Mouse (Mus musculus) intestine, postnatal 0 days (tissue): ENCODE measurements around the gene Sult1d1. TPM values are rescaled to one million over a fixed set of nuclear protein-coding genes. Genes with fewer than 3 reads are reported as not detected.
"Not testable (repeated sequence)": the region's sequence is repeated elsewhere in the genome, so short reads cannot be mapped to it uniquely, and the experiment has no call there.

ENCODE experiments used
- ATAC-seq: fragments of 200-750 bp; cut with Nextera tagmentation; 2 replicates; pipeline ENCODE4 v1.8.0; 2017; ENCODE audit warnings: mild to moderate bottlenecking, moderate TSS enrichment, moderate library complexity
- H3K27ac ChIP-seq: fragments of 300-500 bp; sonication (generic); 2 replicates; pipeline ENCODE4 v1.5.1; 2014; ENCODE audit warnings: mild to moderate bottlenecking, low read depth, low read length, moderate library complexity
- H3K27me3 ChIP-seq: fragments of 300-500 bp; sonication (generic); replicated peaks from 2 replicates; pipeline ENCODE4 v1.6.1; 2014; ENCODE audit warnings: low read length, mixed read lengths; ENCODE audit not compliant: control insufficient read depth, insufficient read depth
- H3K36me3 ChIP-seq: fragments of 300-500 bp; sonication (generic); 2 replicates; pipeline ENCODE4 v1.6.1; 2014; ENCODE audit warnings: mild to moderate bottlenecking, moderate library complexity; ENCODE audit not compliant: control insufficient read depth, insufficient read depth
- H3K4me1 ChIP-seq: fragments of 300-500 bp; sonication (generic); replicated peaks from 2 replicates; pipeline ENCODE4 v1.6.1; 2014; ENCODE audit warnings: antibody characterized with exemption, low read length, mixed read lengths; ENCODE audit not compliant: control insufficient read depth, insufficient read depth
- H3K4me2 ChIP-seq: fragments of 300-500 bp; sonication (generic); replicated peaks from 2 replicates; pipeline ENCODE4 v1.6.1; 2014; ENCODE audit warnings: low read depth, mild to moderate bottlenecking, moderate library complexity
- H3K4me3 ChIP-seq: fragments of 300-500 bp; sonication (generic); 2 replicates; pipeline ENCODE4 v1.5.1; 2014; ENCODE audit warnings: low read depth, low read length
- H3K9ac ChIP-seq: fragments of 300-500 bp; sonication (generic); 2 replicates; pipeline ENCODE4 v1.6.1; 2014; ENCODE audit warnings: mild to moderate bottlenecking, low read depth, low read length
- H3K9me3 ChIP-seq: fragments of 300-500 bp; sonication (generic); 2 replicates; pipeline ENCODE4 v1.6.1; 2016; ENCODE audit warnings: mixed run types; ENCODE audit not compliant: control insufficient read depth
- CTCF ChIP-seq: sonication (generic); IDR thresholded peaks from 2 replicates; pipeline ENCODE4 v1.5.1; 2016; ENCODE audit warnings: low read depth, mild to moderate bottlenecking, control low read depth, antibody characterized with exemption, moderate library complexity
- WGBS: fragments of 180-500 bp; shearing (Covaris S2); extraction: QIAGEN DNeasy Blood & Tissue Kit; methylation state at CpG from one replicate; pipeline ENCODE4 v1.1.7; 2014; 5-methylcytosine and 5-hydroxymethylcytosine counted together
- polyA plus RNA-seq: library from polyadenylated mRNA; unstranded; fragments of >200 nt; fragmentation: Nextera tagmentation; extraction: Ambion mirVana; gene quantifications from 2 replicates; pipeline ENCODE4 v1.2.1, GENCODE M21; 2015

Gene Sult1d1
- polyA plus RNA-seq, 1 experiment from 2014 or later: 210 TPM

DNA sequence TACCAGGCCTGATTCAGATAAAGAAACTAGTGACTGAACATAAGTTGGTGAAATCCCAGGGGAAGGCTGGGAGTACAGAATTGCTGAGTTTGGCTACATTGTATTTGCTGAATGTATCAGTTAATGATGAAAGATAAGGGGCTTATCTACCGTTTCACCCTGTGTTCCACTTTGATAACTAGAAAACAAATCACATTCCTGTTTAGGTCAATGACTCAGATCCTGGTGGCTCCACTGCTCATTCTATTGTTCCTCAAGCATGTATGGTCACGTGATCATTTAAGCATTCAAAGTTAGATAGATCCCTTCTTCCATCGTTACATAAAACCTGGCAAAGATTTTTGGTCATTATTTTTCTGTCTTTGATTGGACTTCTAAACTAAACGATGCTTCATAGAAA is 6.3 kb downstream of the Sult1d1 start:
- no peaks in the 10 kb centered on the region for H3K9me3 ChIP-seq
- 40% methylated on average over 4 of the region's 4 CpGs for WGBS
- H3K4me2 ChIP-seq: no peak overlapping the region
- no peak overlapping the region for H3K4me3 ChIP-seq
- no peaks in the 10 kb centered on the region for H3K27me3 ChIP-seq
- TF ChIP-seq CTCF: no peak
- H3K27ac ChIP-seq: peak overlapping the region; percentile 67; the same call in 1 of the 2 replicates
- 0 out of 2 replicates have a peak, but pooled peaks cover 2% of the 10 kb centered on the region for H3K36me3 ChIP-seq
- ATAC-seq: peak; percentile 91
- H3K4me1 ChIP-seq: no peaks in the 10 kb centered on the region
- H3K9ac ChIP-seq: no peak overlapping the region

DNA sequence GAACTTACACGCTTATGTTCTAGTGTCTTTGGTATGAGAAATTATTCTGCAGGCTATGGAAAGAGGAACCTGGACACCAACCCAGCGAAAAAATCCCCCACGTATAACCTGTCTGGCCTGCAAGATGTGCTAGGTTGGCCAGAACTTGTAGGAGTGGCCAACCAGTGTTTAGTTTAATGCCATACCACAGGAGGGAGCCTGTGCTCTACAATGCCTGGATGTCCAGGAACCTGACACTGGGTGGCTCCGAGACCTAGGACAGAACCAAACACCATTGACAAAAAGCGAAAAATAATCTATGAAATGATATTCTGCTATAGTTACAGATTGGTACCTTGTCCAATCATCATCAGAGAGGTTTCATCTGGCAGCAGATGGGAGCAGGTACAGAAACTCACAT is 8.7 kb downstream of the Sult1d1 start:
- Histone ChIP-seq H3K9ac (no peak overlapping the region), H3K9me3 (no peaks in the 10 kb centered on the region), H3K4me2 (no peak overlapping the region), H3K27me3 (no peaks in the 10 kb centered on the region), H3K4me3 (no peak overlapping the region), H3K36me3 (0 out of 2 replicates have a peak, but pooled peaks cover 3% of the 10 kb centered on the region), H3K27ac (no peak overlapping the region), H3K4me1 (no peaks in the 10 kb centered on the region)
- no peak for ATAC-seq
- 80% methylated on average over 5 of the region's 5 CpGs for WGBS
- peak; percentile 69 for TF ChIP-seq CTCF

GRCm38 (mm10) chr5:87550935-87551334 is 17.9 kb downstream of the Sult1d1 start:
- Histone ChIP-seq H3K4me2 (no peak overlapping the region), H3K27ac (no peak overlapping the region), H3K9ac (no peak overlapping the region), H3K36me3 (no peaks in the 10 kb centered on the region), H3K4me1 (no peaks in the 10 kb centered on the region), H3K9me3 (no peaks in the 10 kb centered on the region), H3K4me3 (no peak overlapping the region), H3K27me3 (no peaks in the 10 kb centered on the region)
- peak; percentile 53 for ATAC-seq
- peak; percentile 69 for TF ChIP-seq CTCF
- WGBS: 40% methylated on average over 1 of the region's 1 CpGs

DNA sequence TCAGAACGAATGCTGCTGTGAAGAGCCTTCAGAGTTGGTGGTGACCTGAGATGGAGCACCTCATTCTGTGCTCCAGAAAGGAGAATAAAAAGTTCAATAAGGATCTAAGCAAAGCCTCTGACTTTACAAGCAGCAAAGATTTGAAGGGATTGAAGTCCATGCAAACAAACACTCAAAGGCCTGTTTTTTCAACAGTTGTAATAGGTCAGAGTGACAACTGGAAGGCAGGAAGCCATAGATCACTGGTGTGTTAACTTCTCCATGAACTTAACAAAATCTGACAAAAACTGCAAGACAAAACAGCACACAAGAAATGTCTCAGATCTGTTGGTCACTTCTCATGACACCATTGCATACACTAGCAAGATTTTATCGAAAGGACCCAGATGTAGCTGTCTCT is 30.7 kb downstream of the Sult1d1 start, which contains the start of gene Sult1b1:
TSS of gene Sult1b1 (minus strand) at position 85 of the 400 bp plus-strand sequence.
- no peaks in the 10 kb centered on the region for H3K4me1 ChIP-seq
- no peak within 1 kb of the TSS for H3K9ac ChIP-seq
- H3K4me2 ChIP-seq: no peak within 1 kb of the TSS
- 78% methylated on average over 2 of the region's 2 CpGs for whole genome bisulfite sequencing
- peak; percentile 40; the same call in 1 of the 2 replicates for ATAC-seq
- no peaks in the 10 kb centered on the region for H3K36me3 ChIP-seq
- no peak for TF ChIP-seq CTCF
- H3K27me3 ChIP-seq: no peaks in the 10 kb centered on the region
- no peak within 1 kb of the TSS for H3K4me3 ChIP-seq
- no peaks in the 10 kb centered on the region for H3K9me3 ChIP-seq
- no peak within 1 kb of the TSS for H3K27ac ChIP-seq

DNA sequence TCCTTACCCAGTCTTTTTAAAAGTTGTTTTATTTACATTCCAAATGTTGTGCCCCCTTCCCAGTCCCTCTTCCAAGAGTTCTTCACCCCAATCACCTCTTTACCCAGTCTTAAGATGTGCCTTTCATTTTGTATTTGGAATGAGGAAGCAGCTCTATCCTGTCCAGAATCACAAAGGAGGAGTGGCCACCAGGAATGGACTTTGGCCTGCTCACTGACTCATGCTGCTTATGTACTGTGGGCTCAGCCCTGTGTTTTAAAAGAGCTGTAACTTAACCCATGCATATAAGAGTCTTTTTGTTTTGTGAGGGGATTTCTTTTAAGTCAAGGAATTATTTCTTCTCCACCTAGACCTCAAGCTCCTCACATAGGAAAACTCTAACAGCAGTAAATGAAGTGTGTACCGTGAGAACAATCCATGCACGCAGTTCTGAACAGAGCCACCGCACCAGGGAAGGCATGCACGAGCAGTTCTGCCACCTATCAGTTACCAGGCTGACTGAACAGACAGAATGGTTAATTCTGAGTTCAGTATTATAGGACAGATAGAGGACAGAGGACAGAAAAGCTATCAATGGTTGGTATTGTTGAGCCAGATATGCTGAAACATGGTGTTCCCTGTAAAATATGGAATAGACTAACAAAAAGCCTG is 32.7 kb downstream of the Sult1d1 start:
- Histone ChIP-seq H3K27ac (peak overlapping the region; percentile 84), H3K4me1 (no peaks in the 10 kb centered on the region), H3K9ac (no peak overlapping the region), H3K4me3 (peak overlapping the region; percentile 12; the same call in 1 of the 2 replicates), H3K27me3 (no peaks in the 10 kb centered on the region), H3K36me3 (no peaks in the 10 kb centered on the region), H3K9me3 (no peaks in the 10 kb centered on the region), H3K4me2 (peak overlapping the region; percentile 53)
- ATAC-seq: peak; percentile 97
- 36% methylated on average over 4 of the region's 4 CpGs for WGBS
- TF ChIP-seq CTCF: peak; percentile 17; the same call in 1 of the 2 replicates

- Histone ChIP-seq H3K4me1 (no peaks in the 10 kb centered on the region), H3K27me3 (no peaks in the 10 kb centered on the region), H3K4me3 (peak overlapping the region; percentile 21), H3K4me2 (peak overlapping the region; percentile 59), H3K9ac (no peak overlapping the region), H3K36me3 (0 out of 2 replicates have a peak, but pooled peaks cover 6% of the 10 kb centered on the region), H3K27ac (0 out of 2 replicates have a peak overlapping the region, but pooled peaks have one; percentile 21), H3K9me3 (no peaks in the 10 kb centered on the region)
- WGBS: 31% methylated on average over 2 of the region's 2 CpGs
- no peak for TF ChIP-seq CTCF
- peak; percentile 75 for ATAC-seq
Observed at GRCm38 (mm10) chr5:87532288-87532687, 36.5 kb downstream of the Sult1d1 start.

GRCm38 (mm10) chr5:87523561-87523960 is 45.3 kb downstream of the Sult1d1 start:
- not testable (repeated sequence) for H3K36me3 ChIP-seq, ATAC-seq, H3K4me3 ChIP-seq, H3K4me2 ChIP-seq, H3K27ac ChIP-seq, H3K4me1 ChIP-seq, H3K27me3 ChIP-seq, H3K9ac ChIP-seq, H3K9me3 ChIP-seq
- WGBS: 73% methylated on average over 2 of the region's 2 CpGs
